Mouse (Mus musculus) lung, adult 2 months (tissue): ENCODE data around the gene Rpl6.

Source experiments
- CTCF ChIP-seq: fragments of 200-500 bp; IDR thresholded peaks from 2 replicates; pipeline ENCODE4 v1.5.1; 2011; ENCODE audit warnings: mild to moderate bottlenecking, low read length, control low read depth; ENCODE audit not compliant: insufficient read depth
- POLR2A ChIP-seq: fragments of 200-500 bp; IDR thresholded peaks from 2 replicates; pipeline ENCODE4 v1.6.1; 2011; ENCODE audit warnings: low read depth, mild to moderate bottlenecking, control low read depth, low read length, borderline replicate concordance; ENCODE audit errors: extremely low read depth

DNA sequence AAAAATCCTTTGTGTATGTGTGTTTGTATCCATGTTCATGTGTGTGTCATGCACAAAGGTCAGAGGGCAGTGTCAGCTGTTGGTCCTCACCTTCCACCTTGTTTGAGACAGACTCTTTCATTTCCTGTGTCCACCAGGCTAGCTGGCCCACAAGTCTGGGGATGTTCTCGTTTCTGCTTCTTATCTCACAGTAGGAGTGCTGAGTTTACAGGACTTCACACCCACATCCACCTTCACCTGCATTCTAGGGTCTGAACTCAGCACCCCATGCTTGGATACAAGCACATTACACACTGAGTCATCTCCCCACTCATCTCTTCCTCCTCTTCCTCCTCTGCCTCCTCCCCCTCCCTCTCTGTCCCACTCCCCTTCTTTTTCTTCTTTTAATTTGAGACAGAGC, 38.0 kb downstream of the Rpl6 start:
- TF ChIP-seq POLR2A (no peak), CTCF (no peak)
